Mouse (Mus musculus): Measurements from ENCODE around the gene Prkce. TPM values are rescaled to one million over a fixed set of nuclear protein-coding genes. Genes with fewer than 3 reads are reported as not detected.

Gene Prkce
- polyA plus RNA-seq, 1 experiment = 1.9 TPM

GRCm38 (mm10) chr17:86398226-86398625, 230.6 kb downstream of the Prkce start:
- Histone ChIP-seq H3K79me2 (ENCODE audit: control insufficient read depth, insufficient read depth) (no peaks in the 10 kb centered on the region), H3K36me3 (ENCODE audit: control insufficient read depth, insufficient read depth) (no peaks in the 10 kb centered on the region), H3ac (ENCODE audit: control insufficient read depth, insufficient read length) (no peak overlapping the region), H3K27me3 (ENCODE audit: control insufficient read depth, insufficient read depth, insufficient read length) (no peaks in the 10 kb centered on the region), H3K4me3 (no peak overlapping the region), H3K4me2 (ENCODE audit: low read depth) (no peak overlapping the region)
- TF ChIP-seq E2F4 (IDR thresholded peaks at IDR 0.05; ENCODE audit: insufficient read depth) = no peak
- no peak for TF ChIP-seq TCF3 (IDR thresholded peaks at IDR 0.05; ENCODE audit: insufficient read length, low read depth)
- no peak for TF ChIP-seq POLR2AphosphoS2 (IDR thresholded peaks at IDR 0.05; ENCODE audit: insufficient read length, low read depth)
- no peak for TF ChIP-seq TCF12 (IDR thresholded peaks at IDR 0.05; ENCODE audit: insufficient read depth, poor library complexity, severe bottlenecking)
- no peak for TF ChIP-seq CEBPB (IDR thresholded peaks at IDR 0.05; ENCODE audit: insufficient read depth, poor library complexity, severe bottlenecking)
- no peak for TF ChIP-seq REST (IDR thresholded peaks at IDR 0.05; ENCODE audit: insufficient read depth, insufficient read length)
- no peak for TF ChIP-seq MYOD1 (IDR thresholded peaks at IDR 0.05; ENCODE audit: control insufficient read depth in 1 of 3, insufficient read length in 2 of 3, low read depth in 2 of 3)
- no peak for TF ChIP-seq USF1 (IDR thresholded peaks at IDR 0.05; ENCODE audit: low read depth)
- TF ChIP-seq POLR2A (IDR thresholded peaks at IDR 0.05; ENCODE audit: insufficient read length, low read depth) = no peak
- TF ChIP-seq MAX (IDR thresholded peaks at IDR 0.05; ENCODE audit: low read depth) = no peak
- no peak for TF ChIP-seq MYOG (IDR thresholded peaks at IDR 0.05; ENCODE audit: control insufficient read depth in 1 of 3, insufficient read depth in 1 of 3, insufficient read length in 2 of 3, low read depth in 2 of 3)
- TF ChIP-seq SRF (IDR thresholded peaks at IDR 0.05; ENCODE audit: control insufficient read depth, insufficient read length, low read depth) = no peak

GRCm38 (mm10) chr17:86400032-86400431, 232.4 kb downstream of the Prkce start:
- Histone ChIP-seq H3K4me3 (no peak overlapping the region), H3K79me2 (ENCODE audit: control insufficient read depth, insufficient read depth) (no peaks in the 10 kb centered on the region), H3K4me2 (ENCODE audit: low read depth) (no peak overlapping the region), H3ac (ENCODE audit: control insufficient read depth, insufficient read length) (no peak overlapping the region), H3K27me3 (ENCODE audit: control insufficient read depth, insufficient read depth, insufficient read length) (no peaks in the 10 kb centered on the region), H3K36me3 (ENCODE audit: control insufficient read depth, insufficient read depth) (no peaks in the 10 kb centered on the region)
- TF ChIP-seq MYOD1 (IDR thresholded peaks at IDR 0.05; ENCODE audit: control insufficient read depth in 1 of 3, insufficient read length in 2 of 3, low read depth in 2 of 3) = no peak
- no peak for TF ChIP-seq TCF12 (IDR thresholded peaks at IDR 0.05; ENCODE audit: insufficient read depth, poor library complexity, severe bottlenecking)
- no peak for TF ChIP-seq TCF3 (IDR thresholded peaks at IDR 0.05; ENCODE audit: insufficient read length, low read depth)
- TF ChIP-seq E2F4 (IDR thresholded peaks at IDR 0.05; ENCODE audit: insufficient read depth) = no peak
- TF ChIP-seq USF1 (IDR thresholded peaks at IDR 0.05; ENCODE audit: low read depth) = no peak
- no peak for TF ChIP-seq CEBPB (IDR thresholded peaks at IDR 0.05; ENCODE audit: insufficient read depth, poor library complexity, severe bottlenecking)
- TF ChIP-seq MAX (IDR thresholded peaks at IDR 0.05; ENCODE audit: low read depth) = no peak
- TF ChIP-seq POLR2AphosphoS2 (IDR thresholded peaks at IDR 0.05; ENCODE audit: insufficient read length, low read depth) = no peak
- no peak for TF ChIP-seq POLR2A (IDR thresholded peaks at IDR 0.05; ENCODE audit: insufficient read length, low read depth)
- no peak for TF ChIP-seq MYOG (IDR thresholded peaks at IDR 0.05; ENCODE audit: control insufficient read depth in 1 of 3, insufficient read depth in 1 of 3, insufficient read length in 2 of 3, low read depth in 2 of 3)
- no peak for TF ChIP-seq SRF (IDR thresholded peaks at IDR 0.05; ENCODE audit: control insufficient read depth, insufficient read length, low read depth)
- no peak for TF ChIP-seq REST (IDR thresholded peaks at IDR 0.05; ENCODE audit: insufficient read depth, insufficient read length)

DNA sequence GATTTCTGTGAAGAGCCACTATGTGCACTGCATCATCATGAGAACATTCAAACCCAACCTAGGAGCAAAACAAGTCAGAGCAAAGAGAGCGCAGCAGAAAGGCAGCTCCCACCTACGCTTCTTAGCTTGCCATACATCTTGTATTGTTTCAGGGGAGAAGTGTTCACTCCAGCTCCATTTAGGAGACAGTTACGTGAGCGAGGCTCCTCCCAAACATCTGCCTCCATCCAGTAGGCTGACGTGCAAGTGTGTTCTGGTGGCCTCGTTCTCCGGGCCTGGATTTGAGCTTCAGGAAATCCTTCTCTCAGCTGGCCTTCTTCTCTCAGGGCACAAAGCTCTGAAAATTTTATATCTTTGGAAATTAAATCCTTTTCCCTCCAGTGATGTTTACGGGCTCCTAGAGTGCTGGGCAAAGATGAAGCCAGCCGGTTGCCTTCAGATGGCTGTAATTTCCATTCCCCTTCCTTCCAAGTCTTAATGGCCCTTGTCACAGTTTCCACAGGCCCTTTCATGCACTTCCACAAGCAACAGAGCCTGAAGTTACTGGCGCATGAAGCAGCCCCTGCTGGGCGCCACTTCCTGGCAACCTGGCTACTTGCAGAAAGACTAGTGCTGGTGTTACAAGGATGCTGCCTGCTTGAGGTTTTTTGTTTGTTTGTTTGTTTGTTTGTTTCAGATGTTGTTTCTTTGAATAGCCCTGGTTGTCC, 237.4 kb downstream of the Prkce start:
- no peaks in the 10 kb centered on the region for H3K36me3 ChIP-seq (ENCODE audit: control insufficient read depth, insufficient read depth)
- no peak overlapping the region for H3K4me2 ChIP-seq (ENCODE audit: low read depth)
- no peaks in the 10 kb centered on the region for H3K79me2 ChIP-seq (ENCODE audit: control insufficient read depth, insufficient read depth)
- no peak overlapping the region for H3K4me3 ChIP-seq
- H3K27me3 ChIP-seq (ENCODE audit: control insufficient read depth, insufficient read depth, insufficient read length) = no peaks in the 10 kb centered on the region
- no peak overlapping the region for H3ac ChIP-seq (ENCODE audit: control insufficient read depth, insufficient read length)
- TF ChIP-seq MYOD1 (IDR thresholded peaks at IDR 0.05; ENCODE audit: control insufficient read depth in 1 of 3, insufficient read length in 2 of 3, low read depth in 2 of 3) = no peak
- TF ChIP-seq REST (IDR thresholded peaks at IDR 0.05; ENCODE audit: insufficient read depth, insufficient read length) = no peak
- TF ChIP-seq MYOG (IDR thresholded peaks at IDR 0.05; ENCODE audit: control insufficient read depth in 1 of 3, insufficient read depth in 1 of 3, insufficient read length in 2 of 3, low read depth in 2 of 3) = no peak
- no peak for TF ChIP-seq TCF3 (IDR thresholded peaks at IDR 0.05; ENCODE audit: insufficient read length, low read depth)
- TF ChIP-seq SRF (IDR thresholded peaks at IDR 0.05; ENCODE audit: control insufficient read depth, insufficient read length, low read depth) = no peak
- TF ChIP-seq TCF12 (IDR thresholded peaks at IDR 0.05; ENCODE audit: insufficient read depth, poor library complexity, severe bottlenecking) = no peak
- no peak for TF ChIP-seq MAX (IDR thresholded peaks at IDR 0.05; ENCODE audit: low read depth)
- no peak for TF ChIP-seq POLR2AphosphoS2 (IDR thresholded peaks at IDR 0.05; ENCODE audit: insufficient read length, low read depth)
- TF ChIP-seq E2F4 (IDR thresholded peaks at IDR 0.05; ENCODE audit: insufficient read depth) = no peak
- no peak for TF ChIP-seq CEBPB (IDR thresholded peaks at IDR 0.05; ENCODE audit: insufficient read depth, poor library complexity, severe bottlenecking)
- no peak for TF ChIP-seq USF1 (IDR thresholded peaks at IDR 0.05; ENCODE audit: low read depth)
- no peak for TF ChIP-seq POLR2A (IDR thresholded peaks at IDR 0.05; ENCODE audit: insufficient read length, low read depth)

DNA sequence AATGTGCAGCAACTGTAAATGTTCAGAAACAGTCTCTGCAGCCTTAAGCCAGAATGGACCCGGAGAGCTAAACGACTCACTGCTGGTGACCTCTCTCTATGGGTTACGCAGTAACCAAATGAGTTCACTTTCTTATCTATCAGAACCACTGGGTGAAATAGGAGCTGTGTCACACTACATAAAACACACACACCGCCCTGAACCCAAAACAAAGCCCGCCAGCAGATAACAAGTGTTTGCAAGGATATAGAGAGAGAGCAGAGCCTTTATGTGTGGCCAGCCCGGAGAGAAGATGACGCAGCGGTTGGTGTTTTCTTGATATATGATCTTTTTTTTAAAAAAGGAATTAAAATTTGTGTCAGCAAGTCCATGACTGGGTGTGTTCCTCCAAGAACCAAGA, 238.1 kb downstream of the Prkce start:
- H3K27me3 ChIP-seq (ENCODE audit: control insufficient read depth, insufficient read depth, insufficient read length) = no peaks in the 10 kb centered on the region
- no peaks in the 10 kb centered on the region for H3K79me2 ChIP-seq (ENCODE audit: control insufficient read depth, insufficient read depth)
- H3ac ChIP-seq (ENCODE audit: control insufficient read depth, insufficient read length) = no peak overlapping the region
- TF ChIP-seq SRF (IDR thresholded peaks at IDR 0.05; ENCODE audit: control insufficient read depth, insufficient read length, low read depth) (no peak), E2F4 (IDR thresholded peaks at IDR 0.05; ENCODE audit: insufficient read depth) (no peak)
- no peaks in the 10 kb centered on the region for H3K36me3 ChIP-seq (ENCODE audit: control insufficient read depth, insufficient read depth)
- no peak overlapping the region for H3K4me2 ChIP-seq (ENCODE audit: low read depth)
- H3K4me3 ChIP-seq = no peak overlapping the region
